Mouse (Mus musculus): ENCODE data around the gene Inpp4a. TPM values are rescaled to one million over a fixed set of nuclear protein-coding genes. Genes with fewer than 3 reads are reported as not detected.

Gene Inpp4a
- polyA plus RNA-seq, 1 experiment = 85.7 TPM

- Histone ChIP-seq H3K4me1 (ENCODE audit: control insufficient read depth, insufficient read depth, low read length) (peaks cover 3% of the 10 kb centered on the region), H3K27ac (ENCODE audit: insufficient read depth, low read length) (no peak overlapping the region), H3K4me3 (ENCODE audit: insufficient read depth, low read length) (no peak overlapping the region)
- TF ChIP-seq CTCF (IDR thresholded peaks at IDR 0.05; ENCODE audit: extremely low read depth, insufficient read depth, low read length) (no peak), POLR2A (IDR thresholded peaks at IDR 0.05; ENCODE audit: extremely low read depth, insufficient read depth, low read length) (no peak)
These were observed 61.1 kb downstream of the Inpp4a start for GRCm38 (mm10) chr1:37360781-37361180.

DNA sequence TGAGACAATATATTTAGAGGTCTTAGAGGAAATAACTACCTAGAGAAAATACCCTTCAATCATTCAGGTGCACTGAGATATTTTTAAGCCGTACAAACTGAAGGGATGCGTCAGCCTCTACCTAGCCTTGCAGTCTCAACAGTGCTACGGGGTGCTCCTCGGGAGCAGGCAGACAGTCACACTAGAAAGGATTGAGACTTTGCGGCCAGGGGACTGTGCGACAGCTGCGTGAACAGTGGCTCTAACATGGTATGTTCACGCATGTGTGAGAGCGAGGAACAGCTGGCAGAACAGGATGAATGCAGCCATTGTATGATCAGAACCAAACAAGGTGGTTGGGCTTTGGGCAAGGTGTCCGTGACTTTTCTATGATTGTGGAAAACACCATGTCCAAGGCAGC lies 63.1 kb downstream of the Inpp4a start:
- TF ChIP-seq POLR2A (IDR thresholded peaks at IDR 0.05; ENCODE audit: extremely low read depth, insufficient read depth, low read length) (no peak), CTCF (IDR thresholded peaks at IDR 0.05; ENCODE audit: extremely low read depth, insufficient read depth, low read length) (no peak)
- Histone ChIP-seq H3K4me3 (ENCODE audit: insufficient read depth, low read length) (no peak overlapping the region), H3K4me1 (ENCODE audit: control insufficient read depth, insufficient read depth, low read length) (peaks cover 6% of the 10 kb centered on the region), H3K27ac (ENCODE audit: insufficient read depth, low read length) (no peak overlapping the region)

DNA sequence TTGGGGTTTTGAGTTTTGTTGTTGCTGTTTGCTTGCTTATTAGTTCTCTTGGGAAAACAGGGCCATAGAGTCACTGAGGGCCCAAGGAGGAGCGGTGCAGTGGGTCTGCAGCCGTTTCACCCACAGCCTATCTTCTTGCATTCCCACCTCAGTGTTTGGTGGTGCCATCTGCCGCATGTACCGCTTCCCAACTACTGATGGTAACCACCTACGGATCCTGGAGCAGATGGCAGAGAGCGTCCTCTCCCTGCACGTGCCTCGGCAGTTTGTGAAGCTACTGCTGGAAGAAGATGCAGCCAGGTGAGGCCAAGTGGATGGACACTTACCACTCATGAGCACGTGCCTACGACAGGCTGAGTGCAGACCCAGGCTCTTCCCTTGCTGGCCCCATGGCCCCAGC lies 68.5 kb downstream of the Inpp4a start:
- H3K4me1 ChIP-seq (ENCODE audit: control insufficient read depth, insufficient read depth, low read length) = peaks cover 11% of the 10 kb centered on the region
- TF ChIP-seq POLR2A (IDR thresholded peaks at IDR 0.05; ENCODE audit: extremely low read depth, insufficient read depth, low read length) = no peak
- no peak for TF ChIP-seq CTCF (IDR thresholded peaks at IDR 0.05; ENCODE audit: extremely low read depth, insufficient read depth, low read length)
- no peak overlapping the region for H3K4me3 ChIP-seq (ENCODE audit: insufficient read depth, low read length)
- H3K27ac ChIP-seq (ENCODE audit: insufficient read depth, low read length) = 0 out of 2 replicates have a peak overlapping the region, but pooled peaks have one; percentile 18

GRCm38 (mm10) chr1:37368768-37369385 lies 69.2 kb downstream of the Inpp4a start:
- Histone ChIP-seq H3K4me3 (ENCODE audit: insufficient read depth, low read length) (no peak overlapping the region), H3K4me1 (ENCODE audit: control insufficient read depth, insufficient read depth, low read length) (peaks cover 11% of the 10 kb centered on the region), H3K27ac (ENCODE audit: insufficient read depth, low read length) (peak overlapping the region; percentile 22; the same call in 1 of the 2 replicates)
- no peak for TF ChIP-seq CTCF (IDR thresholded peaks at IDR 0.05; ENCODE audit: extremely low read depth, insufficient read depth, low read length)
- no peak for TF ChIP-seq POLR2A (IDR thresholded peaks at IDR 0.05; ENCODE audit: extremely low read depth, insufficient read depth, low read length)

GRCm38 (mm10) chr1:37376177-37376576 lies 76.5 kb downstream of the Inpp4a start:
- Histone ChIP-seq H3K4me1 (ENCODE audit: control insufficient read depth, insufficient read depth, low read length) (peaks cover 1% of the 10 kb centered on the region; the same call in 1 of the 2 replicates), H3K4me3 (ENCODE audit: insufficient read depth, low read length) (no peak overlapping the region), H3K27ac (ENCODE audit: insufficient read depth, low read length) (no peak overlapping the region)
- TF ChIP-seq CTCF (IDR thresholded peaks at IDR 0.05; ENCODE audit: extremely low read depth, insufficient read depth, low read length) = no peak
- TF ChIP-seq POLR2A (IDR thresholded peaks at IDR 0.05; ENCODE audit: extremely low read depth, insufficient read depth, low read length) = no peak

DNA sequence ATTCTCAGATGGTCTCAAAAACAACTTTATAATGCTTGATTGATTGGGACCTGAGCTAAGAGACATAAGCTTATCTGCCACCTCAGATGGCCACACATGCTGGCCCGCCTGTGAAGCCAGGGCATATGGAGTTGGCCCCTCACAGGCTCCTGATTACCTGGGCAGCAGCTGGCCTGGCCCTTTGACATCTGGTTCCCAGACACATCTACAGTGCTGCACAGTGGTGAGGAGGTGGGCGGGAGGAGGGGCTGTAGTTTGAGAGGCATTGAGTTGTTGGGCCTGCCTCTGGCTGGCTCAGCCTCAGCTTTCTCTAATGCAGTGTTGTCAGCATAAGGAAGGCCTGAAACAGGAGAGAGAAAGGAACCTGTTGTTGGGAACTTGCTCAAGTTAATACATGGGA lies 77.1 kb downstream of the Inpp4a start:
- Histone ChIP-seq H3K27ac (ENCODE audit: insufficient read depth, low read length) (no peak overlapping the region), H3K4me1 (ENCODE audit: control insufficient read depth, insufficient read depth, low read length) (peaks cover 1% of the 10 kb centered on the region; the same call in 1 of the 2 replicates), H3K4me3 (ENCODE audit: insufficient read depth, low read length) (no peak overlapping the region)
- no peak for TF ChIP-seq CTCF (IDR thresholded peaks at IDR 0.05; ENCODE audit: extremely low read depth, insufficient read depth, low read length)
- no peak for TF ChIP-seq POLR2A (IDR thresholded peaks at IDR 0.05; ENCODE audit: extremely low read depth, insufficient read depth, low read length)

GRCm38 (mm10) chr1:37378095-37378494 lies 78.4 kb downstream of the Inpp4a start:
- H3K27ac ChIP-seq (ENCODE audit: insufficient read depth, low read length) = no peak overlapping the region
- no peak overlapping the region for H3K4me3 ChIP-seq (ENCODE audit: insufficient read depth, low read length)
- peaks cover 1% of the 10 kb centered on the region; the same call in 1 of the 2 replicates for H3K4me1 ChIP-seq (ENCODE audit: control insufficient read depth, insufficient read depth, low read length)
- no peak for TF ChIP-seq POLR2A (IDR thresholded peaks at IDR 0.05; ENCODE audit: extremely low read depth, insufficient read depth, low read length)
- TF ChIP-seq CTCF (IDR thresholded peaks at IDR 0.05; ENCODE audit: extremely low read depth, insufficient read depth, low read length) = no peak

DNA sequence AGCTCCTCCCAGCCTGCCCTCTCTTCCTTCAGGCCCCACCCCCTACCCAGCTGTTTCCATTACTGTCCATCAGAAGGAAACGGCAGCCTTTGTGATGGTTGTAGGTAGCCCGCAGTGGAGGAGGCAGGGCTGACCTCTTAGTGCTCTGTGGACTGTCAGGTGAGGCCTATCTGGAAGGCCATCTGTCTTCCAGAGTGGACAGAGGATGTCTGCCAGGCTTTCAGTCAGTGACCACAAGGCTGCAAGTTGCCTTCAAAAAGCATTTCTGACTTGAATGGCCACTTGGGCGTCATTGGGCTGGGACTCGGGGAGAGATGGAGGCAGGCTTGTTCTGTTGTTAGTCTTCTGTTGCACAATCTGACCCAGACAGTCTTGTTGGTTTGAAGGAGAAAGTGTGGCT lies 79.9 kb downstream of the Inpp4a start:
- H3K27ac ChIP-seq (ENCODE audit: insufficient read depth, low read length) = no peak overlapping the region
- no peak overlapping the region for H3K4me3 ChIP-seq (ENCODE audit: insufficient read depth, low read length)

GRCm38 (mm10) chr1:37380913-37381312 lies 81.2 kb downstream of the Inpp4a start:
- TF ChIP-seq CTCF (IDR thresholded peaks at IDR 0.05; ENCODE audit: extremely low read depth, insufficient read depth, low read length) = no peak
- Histone ChIP-seq H3K27ac (ENCODE audit: insufficient read depth, low read length) (no peak overlapping the region), H3K4me3 (ENCODE audit: insufficient read depth, low read length) (no peak overlapping the region), H3K4me1 (ENCODE audit: control insufficient read depth, insufficient read depth, low read length) (no peaks in the 10 kb centered on the region)

More for the DNA sequence above, 79.9 kb downstream of the Inpp4a start:
- TF ChIP-seq POLR2A (IDR thresholded peaks at IDR 0.05; ENCODE audit: extremely low read depth, insufficient read depth, low read length) (no peak), CTCF (IDR thresholded peaks at IDR 0.05; ENCODE audit: extremely low read depth, insufficient read depth, low read length) (no peak)
- peaks cover 1% of the 10 kb centered on the region; the same call in 1 of the 2 replicates for H3K4me1 ChIP-seq (ENCODE audit: control insufficient read depth, insufficient read depth, low read length)

GRCm38 (mm10) chr1:37384304-37384703 lies 84.6 kb downstream of the Inpp4a start:
- peaks cover 2% of the 10 kb centered on the region; the same call in 1 of the 2 replicates for H3K4me1 ChIP-seq (ENCODE audit: control insufficient read depth, insufficient read depth, low read length)
- TF ChIP-seq POLR2A (IDR thresholded peaks at IDR 0.05; ENCODE audit: extremely low read depth, insufficient read depth, low read length) (no peak), CTCF (IDR thresholded peaks at IDR 0.05; ENCODE audit: extremely low read depth, insufficient read depth, low read length) (no peak)
- no peak overlapping the region for H3K4me3 ChIP-seq (ENCODE audit: insufficient read depth, low read length)
- no peak overlapping the region for H3K27ac ChIP-seq (ENCODE audit: insufficient read depth, low read length)
